Mouse (Mus musculus) hindbrain, embryonic 10.5 days (tissue): ENCODE data around the gene Trim7. TPM values are rescaled to one million over a fixed set of nuclear protein-coding genes. Genes with fewer than 3 reads are reported as not detected.

ENCODE experiments used
- DNase-seq: peaks from one replicate; pipeline ENCODE4 v3.0.0-alpha.2; 2017; ENCODE audit warnings: low spot score
- H3K27ac ChIP-seq: fragments of 300-500 bp; sonication (generic); 2 replicates; pipeline ENCODE4 v1.5.1; 2016; ENCODE audit warnings: mild to moderate bottlenecking, moderate library complexity
- H3K27me3 ChIP-seq: fragments of 300-500 bp; sonication (generic); 2 replicates; pipeline ENCODE4 v1.6.1; 2016; ENCODE audit warnings: mild to moderate bottlenecking; ENCODE audit not compliant: poor library complexity, insufficient read depth, severe bottlenecking
- H3K36me3 ChIP-seq: fragments of 300-500 bp; sonication (generic); 2 replicates; pipeline ENCODE4 v1.6.1; 2016; ENCODE audit warnings: mild to moderate bottlenecking, moderate library complexity
- H3K4me1 ChIP-seq: fragments of 300-500 bp; sonication (generic); replicated peaks from 2 replicates; pipeline ENCODE4 v1.6.1; 2016; ENCODE audit warnings: mild to moderate bottlenecking
- H3K4me3 ChIP-seq: fragments of 300-500 bp; sonication (generic); 2 replicates; pipeline ENCODE4 v1.5.1; 2016; ENCODE audit warnings: mild to moderate bottlenecking, moderate library complexity
- H3K9me3 ChIP-seq: fragments of 300-500 bp; sonication (generic); 2 replicates; pipeline ENCODE4 v1.6.1; 2016; ENCODE audit warnings: mild to moderate bottlenecking, moderate library complexity
- WGBS: fragments of 180-500 bp; shearing (Covaris S2); methylation state at CpG from one replicate; pipeline ENCODE4 v1.1.7; 2016; 5-methylcytosine and 5-hydroxymethylcytosine counted together
- polyA plus RNA-seq: library from polyadenylated mRNA; unstranded; fragments of >200 nt; fragmentation: Nextera tagmentation; extraction: Ambion mirVana; gene quantifications from 2 replicates; pipeline ENCODE4 v1.2.1, GENCODE M21; 2016

Gene Trim7
- polyA plus RNA-seq, 1 experiment from 2014 or later = 0.30 TPM

GRCm38 (mm10) chr11:48793184-48793583 is 32.8 kb upstream of the Trim7 start:
- H3K36me3 ChIP-seq = no peaks in the 10 kb centered on the region
- no peaks in the 10 kb centered on the region for H3K9me3 ChIP-seq
- H3K27me3 ChIP-seq = no peaks in the 10 kb centered on the region; the same call in 1 of the 2 replicates
- over 99% methylated on average over 3 of the region's 3 CpGs for WGBS
- no peak for DNase-seq
- no peak overlapping the region for H3K4me3 ChIP-seq
- H3K4me1 ChIP-seq = peaks cover 12% of the 10 kb centered on the region
- no peak overlapping the region for H3K27ac ChIP-seq

GRCm38 (mm10) chr11:48795221-48795620 is 30.7 kb upstream of the Trim7 start:
- Histone ChIP-seq H3K9me3 (no peaks in the 10 kb centered on the region), H3K4me1 (peaks cover 19% of the 10 kb centered on the region), H3K27ac (no peak overlapping the region), H3K36me3 (no peaks in the 10 kb centered on the region), H3K27me3 (no peaks in the 10 kb centered on the region; the same call in 1 of the 2 replicates), H3K4me3 (no peak overlapping the region)
- 84% methylated on average over 7 of the region's 7 CpGs for WGBS
- DNase-seq = no peak

DNA sequence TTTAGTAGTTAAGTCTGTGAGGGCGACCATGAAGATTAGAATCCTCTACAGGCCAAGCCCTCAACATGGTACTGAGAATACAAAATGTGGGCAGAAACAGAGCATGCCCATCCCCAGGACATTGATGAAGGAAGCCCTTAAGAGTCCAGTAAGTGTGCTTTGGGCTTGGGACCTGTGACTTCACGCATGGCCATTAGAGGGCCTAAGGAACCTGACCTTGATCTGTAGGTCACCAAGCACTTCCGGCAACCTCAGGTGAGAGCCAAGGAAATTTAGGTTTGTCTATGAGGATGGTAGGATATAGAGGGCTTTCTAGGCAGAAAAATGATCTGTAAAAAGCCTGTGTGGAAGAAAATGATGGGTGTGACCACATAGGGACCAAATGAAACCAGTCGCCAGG is 29.6 kb upstream of the Trim7 start:
- Histone ChIP-seq H3K4me3 (no peak overlapping the region), H3K27me3 (no peaks in the 10 kb centered on the region), H3K4me1 (peaks cover 19% of the 10 kb centered on the region), H3K9me3 (no peaks in the 10 kb centered on the region), H3K27ac (no peak overlapping the region), H3K36me3 (peaks cover 3% of the 10 kb centered on the region)
- WGBS = 75% methylated on average over 4 of the region's 4 CpGs
- no peak for DNase-seq

DNA sequence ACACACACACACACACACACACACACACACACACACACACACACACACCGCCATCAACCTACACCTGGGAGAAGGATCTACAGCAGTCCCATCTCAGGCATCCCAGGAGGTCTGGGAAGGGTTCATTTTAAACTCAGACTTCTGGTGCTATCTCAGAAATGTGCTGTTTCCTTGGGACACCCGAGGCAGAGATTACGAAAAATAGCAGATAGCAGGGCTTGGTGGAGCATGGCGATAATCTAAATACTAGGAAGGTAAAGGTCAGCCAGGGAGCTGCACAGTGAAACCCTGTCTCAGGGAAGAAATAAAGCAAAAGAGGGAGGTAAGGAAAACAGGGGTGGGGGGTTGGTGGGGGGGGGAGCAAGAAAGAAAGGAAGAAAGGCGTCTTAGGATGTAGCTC is 28.7 kb upstream of the Trim7 start:
- DNase-seq = no peak
- Histone ChIP-seq H3K36me3 (peaks cover 13% of the 10 kb centered on the region), H3K27ac (no peak overlapping the region), H3K9me3 (no peaks in the 10 kb centered on the region), H3K27me3 (no peaks in the 10 kb centered on the region), H3K4me1 (peaks cover 29% of the 10 kb centered on the region), H3K4me3 (no peak overlapping the region)
- 89% methylated on average over 5 of the region's 5 CpGs for WGBS

DNA sequence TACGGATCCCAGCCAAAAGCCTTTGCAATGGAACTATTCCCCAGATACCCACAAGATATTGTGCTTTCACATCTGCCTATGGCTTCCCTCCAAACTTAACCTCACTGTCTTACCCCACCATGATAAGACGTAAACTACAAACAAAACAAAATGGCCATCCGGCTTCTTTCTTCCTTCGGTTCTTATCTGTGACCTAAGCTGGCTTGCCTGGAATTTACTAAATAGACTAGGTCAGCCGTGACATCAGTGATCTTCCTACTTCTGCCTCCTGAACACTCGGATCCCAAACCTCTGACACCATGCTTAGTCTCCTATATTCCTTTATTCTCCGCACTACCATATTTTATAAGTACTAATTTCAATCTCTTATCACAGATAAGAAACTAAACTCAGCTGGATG is 27.6 kb upstream of the Trim7 start:
- H3K27ac ChIP-seq = peak overlapping the region; percentile 16; the same call in 1 of the 2 replicates
- WGBS = 83% methylated on average over 7 of the region's 7 CpGs
- H3K4me1 ChIP-seq = peaks cover 34% of the 10 kb centered on the region
- no peak for DNase-seq
- H3K36me3 ChIP-seq = peaks cover 23% of the 10 kb centered on the region
- no peaks in the 10 kb centered on the region for H3K27me3 ChIP-seq
- H3K9me3 ChIP-seq = no peaks in the 10 kb centered on the region
- peak overlapping the region; percentile 89 for H3K4me3 ChIP-seq

DNA sequence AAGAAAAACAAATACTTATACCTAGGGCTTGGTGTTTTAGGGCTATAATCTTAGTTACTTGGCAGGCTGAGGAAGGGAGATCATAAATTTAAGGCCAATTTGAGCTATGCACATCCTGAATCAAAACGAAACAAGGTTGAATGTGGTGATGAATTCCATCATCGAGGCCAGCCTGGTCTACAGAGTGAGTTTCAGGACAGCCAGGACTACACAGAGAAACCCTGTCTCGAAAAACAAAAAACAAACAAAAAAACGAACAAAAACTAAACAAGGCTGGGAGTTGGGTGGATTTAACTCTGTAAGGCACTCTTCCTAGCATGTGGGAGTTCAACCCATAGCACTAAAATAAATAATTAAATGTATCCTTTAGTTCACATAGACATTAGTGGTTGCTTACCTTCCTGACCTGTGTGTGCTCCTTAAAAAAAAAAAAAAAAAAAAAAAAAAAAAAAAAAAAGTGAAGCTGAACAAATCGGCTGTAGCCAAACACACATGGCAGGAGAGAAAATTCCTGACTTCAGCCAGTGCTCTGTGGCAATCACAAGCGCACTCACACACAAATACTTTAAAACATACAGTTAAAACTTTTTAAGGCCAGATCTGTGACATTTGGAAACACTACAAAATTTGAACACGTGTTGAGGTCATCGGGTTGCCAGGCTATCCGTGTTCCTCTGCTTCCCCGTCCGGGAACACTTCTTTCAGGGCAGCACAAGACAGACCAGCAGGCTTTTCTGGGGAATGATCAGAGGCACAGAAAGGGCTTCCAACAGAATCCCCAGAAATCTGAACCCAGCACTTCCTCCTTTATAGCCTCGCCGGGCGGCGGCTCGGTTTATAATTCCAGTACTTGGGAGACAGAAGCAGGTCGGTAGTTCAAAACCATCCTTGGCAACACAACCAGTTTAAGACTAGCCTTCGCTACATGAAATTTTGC is 26.7 kb upstream of the Trim7 start:
- Histone ChIP-seq H3K4me1 (peaks cover 34% of the 10 kb centered on the region), H3K4me3 (peak overlapping the region; percentile 89), H3K27me3 (no peaks in the 10 kb centered on the region), H3K36me3 (peaks cover 33% of the 10 kb centered on the region), H3K9me3 (no peaks in the 10 kb centered on the region), H3K27ac (peak overlapping the region; percentile 95)
- WGBS = 10% methylated on average over 18 of the region's 18 CpGs
- DNase-seq = no peak

GRCm38 (mm10) chr11:48799921-48800701 is 25.8 kb upstream of the Trim7 start, which contains the start of gene Rack1:
Gene Rack1 (plus strand): TSS chr11:48800332.
- peaks cover 41% of the 10 kb centered on the region for H3K36me3 ChIP-seq
- peak within 1 kb of the TSS; percentile 89 for H3K4me3 ChIP-seq
- H3K27ac ChIP-seq = peak within 1 kb of the TSS; percentile 95
- no peaks in the 10 kb centered on the region for H3K9me3 ChIP-seq
- WGBS = under 1% methylated on average over 47 of the region's 47 CpGs
- peak; percentile 94 for DNase-seq
- peaks cover 34% of the 10 kb centered on the region for H3K4me1 ChIP-seq
- no peaks in the 10 kb centered on the region for H3K27me3 ChIP-seq

- H3K9me3 ChIP-seq = no peaks in the 10 kb centered on the region
- peak overlapping the region; percentile 89 for H3K4me3 ChIP-seq
- no peak for DNase-seq
- peak overlapping the region; percentile 95 for H3K27ac ChIP-seq
- WGBS = 82% methylated on average over 17 of the region's 17 CpGs
- H3K27me3 ChIP-seq = no peaks in the 10 kb centered on the region
- H3K4me1 ChIP-seq = peaks cover 34% of the 10 kb centered on the region
- peaks cover 61% of the 10 kb centered on the region for H3K36me3 ChIP-seq
These were observed 23.8 kb upstream of the Trim7 start for GRCm38 (mm10) chr11:48801831-48802772.

GRCm38 (mm10) chr11:48803988-48804387 is 22.0 kb upstream of the Trim7 start:
- Histone ChIP-seq H3K4me3 (no peak overlapping the region), H3K4me1 (peaks cover 20% of the 10 kb centered on the region), H3K27me3 (no peaks in the 10 kb centered on the region), H3K36me3 (peaks cover 80% of the 10 kb centered on the region), H3K9me3 (no peaks in the 10 kb centered on the region), H3K27ac (no peak overlapping the region)
- no peak for DNase-seq
- 97% methylated on average over 2 of the region's 2 CpGs for WGBS

DNA sequence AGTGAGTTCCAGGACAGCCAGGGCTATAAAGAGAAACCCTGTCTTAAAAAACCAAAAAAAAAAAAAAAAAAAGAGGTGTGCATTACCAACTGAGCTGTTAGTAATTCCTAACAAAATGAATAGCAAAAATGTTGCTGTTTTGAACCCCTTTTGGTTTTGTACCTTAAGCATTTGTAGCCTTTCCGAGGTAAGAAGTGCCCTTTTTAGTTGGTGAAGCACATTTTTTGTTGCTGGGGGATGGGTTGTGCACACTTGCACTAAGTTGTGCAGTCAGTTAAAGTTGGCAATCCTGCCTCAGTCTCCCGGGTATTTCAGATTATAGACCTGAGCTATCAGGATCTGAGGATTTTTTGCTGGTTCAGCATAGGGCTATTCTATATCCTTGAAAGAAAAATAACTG is 21.0 kb upstream of the Trim7 start:
- no peak for DNase-seq
- Histone ChIP-seq H3K27me3 (no peaks in the 10 kb centered on the region), H3K27ac (no peak overlapping the region), H3K4me1 (peaks cover 18% of the 10 kb centered on the region), H3K9me3 (no peaks in the 10 kb centered on the region), H3K4me3 (no peak overlapping the region), H3K36me3 (peaks cover 89% of the 10 kb centered on the region)
- 88% methylated on average over 2 of the region's 2 CpGs for WGBS

DNA sequence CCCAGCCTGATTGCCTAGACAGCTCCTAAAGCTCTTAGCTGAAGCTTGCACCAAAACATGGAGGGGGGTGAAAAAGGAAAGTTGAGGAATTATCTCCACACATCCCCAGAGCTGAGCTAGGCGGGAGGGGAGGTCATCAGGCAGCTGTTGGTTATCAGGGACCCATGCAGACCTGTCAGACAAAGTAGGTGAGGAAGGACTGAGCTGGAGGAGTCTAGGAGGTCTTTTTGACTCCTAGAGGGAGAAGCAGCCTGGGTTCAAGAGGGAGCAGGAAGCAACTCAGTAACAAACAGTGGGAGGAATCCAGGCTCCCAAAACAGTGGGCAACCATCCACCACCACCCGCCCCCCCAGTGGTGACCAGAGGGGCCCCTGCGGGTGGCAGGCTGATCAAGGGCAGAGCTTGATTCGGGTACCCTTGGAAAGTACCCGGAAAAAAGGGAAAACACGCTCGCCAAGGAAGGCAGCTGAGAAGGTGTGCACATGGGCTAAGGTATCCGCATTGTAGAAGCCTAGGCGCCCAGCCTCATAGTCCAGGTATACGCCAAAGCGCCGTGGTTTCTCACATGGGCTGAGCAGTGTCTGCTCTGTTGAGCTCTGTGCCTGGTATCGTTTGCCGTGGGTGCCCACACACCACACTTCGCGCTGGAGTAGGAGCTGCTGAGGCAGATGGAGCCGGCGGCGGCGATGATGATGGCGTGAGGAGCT is 18.9 kb upstream of the Trim7 start:
- Histone ChIP-seq H3K36me3 (peaks cover 100% of the 10 kb centered on the region), H3K27me3 (no peaks in the 10 kb centered on the region), H3K9me3 (no peaks in the 10 kb centered on the region), H3K4me1 (peaks cover 8% of the 10 kb centered on the region), H3K27ac (no peak overlapping the region), H3K4me3 (no peak overlapping the region)
- WGBS = 65% methylated on average over 21 of the region's 21 CpGs
- DNase-seq = peak; percentile 22
